Mouse (Mus musculus) small intestine, adult 2 months (tissue): ENCODE results near the gene Cda. TPM values are rescaled to one million over a fixed set of nuclear protein-coding genes. Genes with fewer than 3 reads are reported as not detected.

Source experiments
- H3K27ac ChIP-seq: fragments of 200-500 bp; 2 replicates; pipeline ENCODE4 v1.5.1; 2012; ENCODE audit warnings: low read depth, low read length, control low read depth, inconsistent platforms; ENCODE audit not compliant: insufficient read depth
- H3K27me3 ChIP-seq: fragments of 200-500 bp; 2 replicates; pipeline ENCODE4 v1.6.1; 2012; ENCODE audit warnings: mild to moderate bottlenecking, moderate library complexity, low read length, inconsistent platforms; ENCODE audit not compliant: control insufficient read depth, insufficient read depth
- H3K36me3 ChIP-seq: fragments of 200-500 bp; 2 replicates; pipeline ENCODE4 v1.6.1; 2012; ENCODE audit warnings: mild to moderate bottlenecking, low read length, control low read depth, inconsistent platforms; ENCODE audit not compliant: control insufficient read depth, insufficient read depth
- H3K4me1 ChIP-seq: fragments of 200-500 bp; 2 replicates; pipeline ENCODE4 v1.6.1; 2012; ENCODE audit warnings: low read length, inconsistent platforms, mixed read lengths; ENCODE audit not compliant: control insufficient read depth, insufficient read depth, insufficient read length
- H3K4me3 ChIP-seq: fragments of 200-500 bp; 2 replicates; pipeline ENCODE4 v1.5.1; 2012; ENCODE audit warnings: low read depth, mild to moderate bottlenecking, control low read depth, inconsistent platforms, low read length, moderate library complexity
- CTCF ChIP-seq: fragments of 200-500 bp; IDR thresholded peaks from 2 replicates; pipeline ENCODE4 v1.5.1; 2012; ENCODE audit warnings: low read depth, mild to moderate bottlenecking, control low read depth, inconsistent platforms, low read length, moderate library complexity, mixed read lengths; ENCODE audit not compliant: insufficient replicate concordance, insufficient read length; ENCODE audit errors: extremely low read depth
- POLR2A ChIP-seq: fragments of 200-500 bp; IDR thresholded peaks from 2 replicates; pipeline ENCODE4 v1.6.1; 2012; ENCODE audit warnings: low read depth, mild to moderate bottlenecking, control low read depth, inconsistent platforms, low read length, moderate library complexity
- whole genome bisulfite sequencing: fragments of 180-500 bp; shearing (Covaris S2); methylation state at CpG from one replicate; pipeline ENCODE4 v1.1.7; 2018; 5-methylcytosine and 5-hydroxymethylcytosine counted together
- polyA plus RNA-seq: library from polyadenylated mRNA; depleted of rRNA; stranded (reverse); fragments of >200 nt; gene quantifications from 2 replicates; pipeline ENCODE4 v1.2.3, GENCODE M21; 2012

Gene Cda
- polyA plus RNA-seq, 1 experiment = 419 TPM

GRCm38 (mm10) chr4:138326077-138326695 lies 41.6 kb downstream of the Cda start, which contains the start of gene Pink1:
Gene Pink1 (minus strand): TSS chr4:138326307.
- Histone ChIP-seq H3K36me3 (no peaks in the 10 kb centered on the region), H3K27ac (peak within 1 kb of the TSS; percentile 90), H3K27me3 (no peaks in the 10 kb centered on the region), H3K4me3 (peak within 1 kb of the TSS; percentile 86), H3K4me1 (peaks cover 4% of the 10 kb centered on the region)
- WGBS = 2% methylated on average over 41 of the region's 41 CpGs
- TF ChIP-seq POLR2A (no peak; the same call in none of the 2 replicates), CTCF (peak; percentile 91)

GRCm38 (mm10) chr4:138325466-138326076 lies 42.2 kb downstream of the Cda start:
- peak overlapping the region; percentile 90 for H3K27ac ChIP-seq
- no peaks in the 10 kb centered on the region for H3K27me3 ChIP-seq
- TF ChIP-seq CTCF (no peak), POLR2A (peak; percentile 47)
- H3K36me3 ChIP-seq = peaks cover 2% of the 10 kb centered on the region; the same call in 1 of the 2 replicates
- H3K4me1 ChIP-seq = peaks cover 4% of the 10 kb centered on the region
- H3K4me3 ChIP-seq = peak overlapping the region; percentile 86
- under 1% methylated on average over 44 of the region's 45 CpGs for WGBS

GRCm38 (mm10) chr4:138324451-138324850 lies 43.3 kb downstream of the Cda start:
- H3K4me1 ChIP-seq = peaks cover 4% of the 10 kb centered on the region
- H3K27ac ChIP-seq = no peak overlapping the region
- no peak overlapping the region for H3K4me3 ChIP-seq
- TF ChIP-seq CTCF = no peak
- no peak for TF ChIP-seq POLR2A
- H3K36me3 ChIP-seq = peaks cover 7% of the 10 kb centered on the region
- H3K27me3 ChIP-seq = no peaks in the 10 kb centered on the region
- WGBS = 85% methylated on average over 3 of the region's 3 CpGs

- H3K36me3 ChIP-seq = peaks cover 7% of the 10 kb centered on the region
- H3K27me3 ChIP-seq = no peaks in the 10 kb centered on the region
- H3K4me3 ChIP-seq = no peak overlapping the region
- no peak for TF ChIP-seq CTCF
- no peak for TF ChIP-seq POLR2A
- H3K27ac ChIP-seq = peak overlapping the region; percentile 9; the same call in 1 of the 2 replicates
- H3K4me1 ChIP-seq = peaks cover 4% of the 10 kb centered on the region
- WGBS = 21% methylated on average over 4 of the region's 4 CpGs
Measured at GRCm38 (mm10) chr4:138323753-138324152, 44.0 kb downstream of the Cda start.

GRCm38 (mm10) chr4:138322692-138323091 lies 45.1 kb downstream of the Cda start:
- H3K27me3 ChIP-seq = no peaks in the 10 kb centered on the region
- no peak overlapping the region for H3K4me3 ChIP-seq
- H3K4me1 ChIP-seq = peaks cover 4% of the 10 kb centered on the region
- no peak for TF ChIP-seq POLR2A
- no peak for TF ChIP-seq CTCF
- H3K27ac ChIP-seq = no peak overlapping the region
- WGBS = 69% methylated on average over 4 of the region's 4 CpGs
- peaks cover 7% of the 10 kb centered on the region for H3K36me3 ChIP-seq

- H3K36me3 ChIP-seq = peaks cover 11% of the 10 kb centered on the region
- TF ChIP-seq POLR2A (no peak), CTCF (no peak)
- peaks cover 4% of the 10 kb centered on the region for H3K4me1 ChIP-seq
- H3K27me3 ChIP-seq = no peaks in the 10 kb centered on the region
- H3K4me3 ChIP-seq = no peak overlapping the region
- no peak overlapping the region for H3K27ac ChIP-seq
- 78% methylated on average over 7 of the region's 7 CpGs for WGBS
Measured at GRCm38 (mm10) chr4:138321488-138321887, 46.3 kb downstream of the Cda start.

GRCm38 (mm10) chr4:138320711-138321110 lies 47.1 kb downstream of the Cda start:
- H3K4me3 ChIP-seq = no peak overlapping the region
- WGBS = 67% methylated on average over 11 of the region's 11 CpGs
- peaks cover 14% of the 10 kb centered on the region for H3K36me3 ChIP-seq
- H3K4me1 ChIP-seq = peaks cover 4% of the 10 kb centered on the region
- H3K27me3 ChIP-seq = no peaks in the 10 kb centered on the region
- H3K27ac ChIP-seq = no peak overlapping the region
- TF ChIP-seq CTCF (no peak), POLR2A (no peak)
